Mouse (Mus musculus) layer of hippocampus, adult 18-20 months (tissue): ENCODE measurements around the gene RPS10-NUDT3. TPM values are rescaled to one million over a fixed set of nuclear protein-coding genes. Genes with fewer than 3 reads are reported as not detected.
"Not testable (repeated sequence)": the region's sequence is repeated elsewhere in the genome, so short reads cannot be mapped to it uniquely, and the experiment has no call there.

ENCODE experiments used
- DNase-seq, 2 experiments: peaks; one replicate each; pipeline ENCODE4 v3.0.0; 2022; ENCODE audit warnings: low spot score in 2 of 2
- total RNA-seq, 2 experiments: library from RNA; stranded (reverse); gene quantifications; 2 replicates each; pipeline ENCODE4 v1.2.3; 2021

The RPS10-NUDT3 gene
- total RNA-seq, 2 experiments from 2014 or later = 1.9 TPM; not detected in 1

GRCm38 (mm10) chr17:27642491-27643062, 7.6 kb upstream of the RPS10-NUDT3 start:
- DNase-seq = peak; percentile 69 to 83

- not testable (repeated sequence) for DNase-seq
Observed at GRCm38 (mm10) chr17:27639851-27640250, 4.8 kb upstream of the RPS10-NUDT3 start.

GRCm38 (mm10) chr17:27638921-27639332, 3.9 kb upstream of the RPS10-NUDT3 start:
- peak; percentile 69 to 80 for DNase-seq

- no peak for DNase-seq
Observed at GRCm38 (mm10) chr17:27637333-27637732, 2.3 kb upstream of the RPS10-NUDT3 start.

- no peak for DNase-seq
Observed at GRCm38 (mm10) chr17:27636132-27637020, 1.4 kb upstream of the RPS10-NUDT3 start, which contains the start of gene Rps10. Gene Rps10, minus strand, starts transcription at chr17:27636669.

- DNase-seq = not testable (repeated sequence)
Observed at GRCm38 (mm10) chr17:27635575-27635903, 517 bp upstream of the RPS10-NUDT3 start.

- DNase-seq = peak; percentile 70 to 91
Observed at GRCm38 (mm10) chr17:27629249-27630020, 5.6 kb downstream of the RPS10-NUDT3 start.

- DNase-seq = no peak
Observed at GRCm38 (mm10) chr17:27628376-27628775, 6.6 kb downstream of the RPS10-NUDT3 start.

GRCm38 (mm10) chr17:27627451-27627850, 7.6 kb downstream of the RPS10-NUDT3 start:
- DNase-seq = no peak

- peak in 1 of 2 experiments; percentile 50 for DNase-seq
Observed at GRCm38 (mm10) chr17:27626681-27627080, 8.3 kb downstream of the RPS10-NUDT3 start.

GRCm38 (mm10) chr17:27625455-27626251, 9.4 kb downstream of the RPS10-NUDT3 start:
- no peak for DNase-seq

- peak; percentile 86 to 91 for DNase-seq
Observed at GRCm38 (mm10) chr17:27623360-27624326, 11.4 kb downstream of the RPS10-NUDT3 start, which contains the start of gene Nudt3. Gene Nudt3, minus strand, starts transcription at chr17:27623495.

GRCm38 (mm10) chr17:27622611-27623359, 12.2 kb downstream of the RPS10-NUDT3 start:
- DNase-seq = no peak

GRCm38 (mm10) chr17:27621705-27622531, 13.1 kb downstream of the RPS10-NUDT3 start:
- peak in 1 of 2 experiments; percentile 60 for DNase-seq

GRCm38 (mm10) chr17:27621161-27621560, 13.9 kb downstream of the RPS10-NUDT3 start:
- DNase-seq = no peak

- no peak for DNase-seq
Observed at GRCm38 (mm10) chr17:27615388-27615787, 19.6 kb downstream of the RPS10-NUDT3 start.

- no peak for DNase-seq
Observed at GRCm38 (mm10) chr17:27613016-27613415, 22.0 kb downstream of the RPS10-NUDT3 start.

GRCm38 (mm10) chr17:27611994-27612393, 23.0 kb downstream of the RPS10-NUDT3 start:
- no peak for DNase-seq
